In genomic region chr13:92774887-92775286, GRCm38 (mm10) we compare ENCODE assay signal across 17 mouse cellular contexts. TPM values are rescaled to one million over a fixed set of nuclear protein-coding genes. Genes with fewer than 3 reads are reported as not detected.
A peak's percentile ranks its signal among the peaks of the same experiment; 100 is the strongest.
DNase-seq lines count a peak whose midpoint lies in the region; ATAC-seq lines count a peak whose summit lies in the region.
"Had no signal": no experiment of that assay in that cellular context is flagged by ENCODE, and none has a peak within 500 bp of the region (broad histone marks: within the 10 kb centered on the region; RNA-seq: fewer than 3 reads in every experiment).

No protein-coding gene starts in this region.

- 93% methylated on average over 9 of the region's 9 CpGs for WGBS in heart, embryonic 12.5 days

- H3K36me3 ChIP-seq in heart, embryonic 12.5 days = peaks cover 21% of the 10 kb centered on the region; the same call in 1 of the 2 replicates
- H3K36me3 ChIP-seq: forebrain, embryonic 12.5 days; liver, embryonic 15.5 days; neural tube, embryonic 12.5 days had no signal

- H3K27me3 ChIP-seq in heart, embryonic 12.5 days (replicated peaks) = no peaks in the 10 kb centered on the region
- H3K27me3 ChIP-seq: forebrain, embryonic 12.5 days; liver, embryonic 15.5 days; neural tube, embryonic 12.5 days had no signal

- no peak overlapping the region for H3K4me2 ChIP-seq in heart, embryonic 12.5 days
- H3K4me2 ChIP-seq: forebrain, embryonic 12.5 days; liver, embryonic 15.5 days; neural tube, embryonic 12.5 days had no signal

- ATAC-seq in granulocyte monocyte progenitor cell, adult 5-6 weeks (replicated peaks; ENCODE audit: poor library complexity, severe bottlenecking) = peak; percentile 88
- no peak for ATAC-seq in heart, embryonic 12.5 days (ENCODE audit: insufficient number of reproducible peaks, low FRiP score)

- no peaks in the 10 kb centered on the region for H3K9me3 ChIP-seq in heart, embryonic 12.5 days (replicated peaks)
- H3K9me3 ChIP-seq: forebrain, embryonic 12.5 days; liver, embryonic 15.5 days; neural tube, embryonic 12.5 days had no signal

- peak; percentile 14 for DNase-seq in adrenal gland, postnatal 14 days
- no peak for DNase-seq in adrenal gland, postnatal 25 days
- DNase-seq in 3T3-L1 (ENCODE audit: low read depth, low spot score) = peak; percentile 14
- DNase-seq in adipocyte (ENCODE audit: low spot score) = peak; percentile 4
- no peak for DNase-seq in urinary bladder, adult 2 months (ENCODE audit: low spot score)
- no peak for DNase-seq in cerebellum, adult 11-12 months
- DNase-seq: cerebellum, adult 2 months; cerebellum, postnatal 36 days; gastrocnemius, postnatal 10 days; kidney, adult 18-20 months; lung, postnatal 14 days had no signal

- H3K9ac ChIP-seq in heart, embryonic 12.5 days = no peak overlapping the region
- H3K9ac ChIP-seq: forebrain, embryonic 12.5 days; liver, embryonic 15.5 days; neural tube, embryonic 12.5 days had no signal

- no peak overlapping the region for H3K4me3 ChIP-seq in heart, embryonic 12.5 days
- H3K4me3 ChIP-seq: forebrain, embryonic 12.5 days; liver, embryonic 15.5 days; neural tube, embryonic 12.5 days had no signal

- no peaks in the 10 kb centered on the region for H3K4me1 ChIP-seq in heart, embryonic 12.5 days (replicated peaks)
- H3K4me1 ChIP-seq: forebrain, embryonic 12.5 days; liver, embryonic 15.5 days had no signal

- H3K27ac ChIP-seq in heart, embryonic 12.5 days (ENCODE audit: poor library complexity, severe bottlenecking) = no peak overlapping the region
- H3K27ac ChIP-seq: forebrain, embryonic 12.5 days; kidney, postnatal 0 days; liver, embryonic 15.5 days; neural tube, embryonic 12.5 days had no signal

RNA-seq across cellular contexts. Expression of gene Thbs4, which starts 19.7 kb away (rescaled TPM):
- 1.7 and 3.0 TPM in 2 replicates for total RNA-seq in adrenal gland, postnatal 14 days (2021)
- total RNA-seq in adrenal gland, postnatal 25 days (2021) = 3.0 and 4.9 TPM in 2 replicates
- not detected in 2 replicates for total RNA-seq in granulocyte monocyte progenitor cell, adult 5-6 weeks (2014; fragmentation: Nextera tagmentation)
- not detected in 2 replicates for total RNA-seq in granulocyte monocyte progenitor cell, adult 5-6 weeks (2017)
- 0.38 and 0.43 TPM in 2 replicates for polyA plus RNA-seq in urinary bladder, adult 2 months (2012; rRNA removed)
- polyA plus RNA-seq in heart, embryonic 12.5 days (2016; fragmentation: Nextera tagmentation; extraction: Ambion mirVana) = 45.6 and 50.9 TPM in 2 replicates

Comparison
In these comparisons a context has a peak if more than half of its experiments do, and no peak if none do; other contexts are left out.
1. DNase-seq: peak in adrenal gland, postnatal 14 days (single experiment), 3T3-L1 (single experiment) and adipocyte (single experiment); none in adrenal gland, postnatal 25 days (single experiment), urinary bladder, adult 2 months (single experiment) and cerebellum, adult 11-12 months (single experiment).